Mouse (Mus musculus): ENCODE data around the gene St8sia6.
A peak's percentile ranks its signal among the peaks of the same experiment; 100 is the strongest.
"Not testable (repeated sequence)": the region's sequence is repeated elsewhere in the genome, so short reads cannot be mapped to it uniquely, and the experiment has no call there.

St8sia6 gene

GRCm38 (mm10) chr2:13793969-13794363 lies at the start of gene St8sia6:
TSS of gene St8sia6 (minus strand) at chr2:13794064.
- no peak for DNase-seq (ENCODE audit: low read depth, low spot score)

GRCm38 (mm10) chr2:13836310-13836709 lies 42.4 kb upstream of the St8sia6 start:
- DNase-seq (ENCODE audit: low read depth, low spot score) = peak; percentile 50

- no peak for DNase-seq (ENCODE audit: low read depth, low spot score)
These were observed 41.1 kb upstream of the St8sia6 start for GRCm38 (mm10) chr2:13834989-13835388.

GRCm38 (mm10) chr2:13816645-13817044 lies 22.8 kb upstream of the St8sia6 start:
- DNase-seq (ENCODE audit: low read depth, low spot score) = no peak

GRCm38 (mm10) chr2:13808593-13808992 lies 14.7 kb upstream of the St8sia6 start:
- DNase-seq (ENCODE audit: low read depth, low spot score) = no peak

- DNase-seq (ENCODE audit: low read depth, low spot score) = no peak
These were observed 14.1 kb upstream of the St8sia6 start for GRCm38 (mm10) chr2:13808008-13808407.

- DNase-seq (ENCODE audit: low read depth, low spot score) = peak; percentile 59
These were observed 12.3 kb upstream of the St8sia6 start for GRCm38 (mm10) chr2:13806120-13806519.

GRCm38 (mm10) chr2:13800639-13801038 lies 6.8 kb upstream of the St8sia6 start:
- DNase-seq (ENCODE audit: low read depth, low spot score) = no peak

- DNase-seq (ENCODE audit: low read depth, low spot score) = peak; percentile 22
These were observed 582 bp upstream of the St8sia6 start for GRCm38 (mm10) chr2:13794446-13794845.

GRCm38 (mm10) chr2:13793054-13793968 lies 553 bp downstream of the St8sia6 start:
- DNase-seq (ENCODE audit: low read depth, low spot score) = peak; percentile 77

GRCm38 (mm10) chr2:13792256-13793005 lies 1.4 kb downstream of the St8sia6 start:
- peak; percentile 54 for DNase-seq (ENCODE audit: low read depth, low spot score)

- no peak for DNase-seq (ENCODE audit: low read depth, low spot score)
These were observed 2.3 kb downstream of the St8sia6 start for GRCm38 (mm10) chr2:13791598-13791997.

GRCm38 (mm10) chr2:13789365-13789764 lies 4.5 kb downstream of the St8sia6 start:
- DNase-seq (ENCODE audit: low read depth, low spot score) = peak; percentile 34

- DNase-seq (ENCODE audit: low read depth, low spot score) = no peak
These were observed 7.2 kb downstream of the St8sia6 start for GRCm38 (mm10) chr2:13786577-13787168.

- not testable (repeated sequence) for DNase-seq (ENCODE audit: low read depth, low spot score)
These were observed 7.9 kb downstream of the St8sia6 start for GRCm38 (mm10) chr2:13785992-13786391.

- no peak for DNase-seq (ENCODE audit: low read depth, low spot score)
These were observed 8.6 kb downstream of the St8sia6 start for GRCm38 (mm10) chr2:13785247-13785646.

GRCm38 (mm10) chr2:13784448-13784847 lies 9.4 kb downstream of the St8sia6 start:
- DNase-seq (ENCODE audit: low read depth, low spot score) = no peak

- no peak for DNase-seq (ENCODE audit: low read depth, low spot score)
These were observed 16.8 kb downstream of the St8sia6 start for GRCm38 (mm10) chr2:13777032-13777431.

- no peak for DNase-seq (ENCODE audit: low read depth, low spot score)
These were observed 17.4 kb downstream of the St8sia6 start for GRCm38 (mm10) chr2:13776453-13776852.

- no peak for DNase-seq (ENCODE audit: low read depth, low spot score)
These were observed 18.8 kb downstream of the St8sia6 start for GRCm38 (mm10) chr2:13775056-13775455.

GRCm38 (mm10) chr2:13768524-13768923 lies 25.3 kb downstream of the St8sia6 start:
- DNase-seq (ENCODE audit: low read depth, low spot score) = no peak

All from CD4-positive, CD25-positive, alpha-beta regulatory T cell, adult 2 months (primary cell).